Mouse (Mus musculus) brain, embryonic 14.5 days (tissue): ENCODE results near the gene Mrgpra9.

Source experiments
- CTCF ChIP-seq: fragments of 200-500 bp; IDR thresholded peaks from 2 replicates; pipeline ENCODE4 v1.5.1; 2012; ENCODE audit warnings: inconsistent platforms, mild to moderate bottlenecking, moderate library complexity, borderline replicate concordance; ENCODE audit not compliant: insufficient read depth, insufficient read length; ENCODE audit errors: extremely low read depth
- POLR2A ChIP-seq: fragments of 200-500 bp; IDR thresholded peaks from 2 replicates; pipeline ENCODE4 v1.6.1; 2012; ENCODE audit warnings: mild to moderate bottlenecking, inconsistent platforms, borderline replicate concordance; ENCODE audit not compliant: poor library complexity, insufficient read depth, insufficient read length, severe bottlenecking; ENCODE audit errors: extremely low read depth

GRCm38 (mm10) chr7:47244658-47245057, 8.0 kb downstream of the Mrgpra9 start:
- TF ChIP-seq CTCF (no peak), POLR2A (no peak)
